Comparison of ENCODE assay signal across 8 mouse cellular contexts in genomic region chr12:100265546-100266309, GRCm38 (mm10).
DNase-seq lines count a peak whose midpoint lies in the region; ATAC-seq and TF ChIP-seq lines count a peak whose summit lies in the region.

No protein-coding gene starts in this region.

- H3K4me1 ChIP-seq in embryonic facial prominence, embryonic 13.5 days: 0 out of 2 replicates have a peak, but pooled peaks cover 3% of the 10 kb centered on the region
- H3K4me1 ChIP-seq in embryonic facial prominence, embryonic 10.5 days: no peaks in the 10 kb centered on the region
- H3K4me1 ChIP-seq in hindbrain, postnatal 0 days (ENCODE audit: insufficient read depth, low read length): peaks cover 26% of the 10 kb centered on the region
- peaks cover 10% of the 10 kb centered on the region for H3K4me1 ChIP-seq in midbrain, embryonic 14.5 days (ENCODE audit: control insufficient read depth, insufficient read depth, low read length)

- no peaks in the 10 kb centered on the region for H3K36me3 ChIP-seq in embryonic facial prominence, embryonic 13.5 days
- H3K36me3 ChIP-seq in embryonic facial prominence, embryonic 10.5 days (replicated peaks): no peaks in the 10 kb centered on the region
- H3K36me3 ChIP-seq in hindbrain, postnatal 0 days (ENCODE audit: insufficient read depth, low read length): no peaks in the 10 kb centered on the region
- no peaks in the 10 kb centered on the region for H3K36me3 ChIP-seq in midbrain, embryonic 14.5 days (ENCODE audit: control insufficient read depth, insufficient read depth, low read length)

- peak; percentile 14; the same call in 1 of the 2 replicates for TF ChIP-seq CTCF in hindbrain, postnatal 0 days (IDR thresholded peaks at IDR 0.05; ENCODE audit: low read depth)

- 0 out of 2 replicates have a peak, but pooled peaks cover 4% of the 10 kb centered on the region for H3K27me3 ChIP-seq in embryonic facial prominence, embryonic 13.5 days
- H3K27me3 ChIP-seq in embryonic facial prominence, embryonic 10.5 days (replicated peaks; ENCODE audit: low read depth, poor library complexity, severe bottlenecking): no peaks in the 10 kb centered on the region
- no peaks in the 10 kb centered on the region for H3K27me3 ChIP-seq in hindbrain, postnatal 0 days (ENCODE audit: insufficient read depth, low read length)
- H3K27me3 ChIP-seq in midbrain, embryonic 14.5 days (ENCODE audit: control insufficient read depth, insufficient read depth, low read length): no peaks in the 10 kb centered on the region

- DNase-seq in embryonic facial prominence, embryonic 10.5 days (ENCODE audit: low spot score): no peak
- peak; percentile 85 for DNase-seq in 3T3-L1 (ENCODE audit: low read depth, low spot score)
- peak; percentile 87 to 94 for DNase-seq in cerebellum, postnatal 14 days
- DNase-seq in hindbrain, postnatal 0 days (ENCODE audit: low spot score): peak; percentile 89
- DNase-seq in midbrain, embryonic 14.5 days: peak; percentile 80
- DNase-seq in thymus, postnatal 10 days (ENCODE audit: low spot score in 2 of 2): no peak

- H3K9me3 ChIP-seq in embryonic facial prominence, embryonic 13.5 days: no peaks in the 10 kb centered on the region
- no peaks in the 10 kb centered on the region for H3K9me3 ChIP-seq in embryonic facial prominence, embryonic 10.5 days
- no peaks in the 10 kb centered on the region for H3K9me3 ChIP-seq in hindbrain, postnatal 0 days (ENCODE audit: low read length)
- H3K9me3 ChIP-seq in midbrain, embryonic 14.5 days (ENCODE audit: control insufficient read depth, low read length): no peaks in the 10 kb centered on the region

- 74% methylated on average over 9 of the region's 9 CpGs for WGBS in embryonic facial prominence, embryonic 13.5 days
- 76% methylated on average over 9 of the region's 9 CpGs for WGBS in embryonic facial prominence, embryonic 10.5 days
- WGBS in hindbrain, postnatal 0 days: 28% methylated on average over 9 of the region's 9 CpGs
- WGBS in midbrain, embryonic 14.5 days: 51% methylated on average over 9 of the region's 9 CpGs

- H3K9ac ChIP-seq in embryonic facial prominence, embryonic 13.5 days: no peak overlapping the region
- H3K9ac ChIP-seq in hindbrain, postnatal 0 days (replicated peaks; ENCODE audit: low read length): no peak overlapping the region
- H3K9ac ChIP-seq in midbrain, embryonic 14.5 days (replicated peaks; ENCODE audit: low read length): 0 out of 2 replicates have a peak overlapping the region, but pooled peaks have one; percentile 3

- no peak overlapping the region for H3K27ac ChIP-seq in embryonic facial prominence, embryonic 13.5 days
- H3K27ac ChIP-seq in embryonic facial prominence, embryonic 10.5 days (replicated peaks): no peak overlapping the region
- H3K27ac ChIP-seq in hindbrain, postnatal 0 days: peak overlapping the region; percentile 74
- H3K27ac ChIP-seq in midbrain, embryonic 14.5 days (replicated peaks; ENCODE audit: low read depth, low read length): peak overlapping the region; percentile 67

- H3K4me3 ChIP-seq in embryonic facial prominence, embryonic 13.5 days: no peak overlapping the region
- H3K4me3 ChIP-seq in embryonic facial prominence, embryonic 10.5 days: no peak overlapping the region
- no peak overlapping the region for H3K4me3 ChIP-seq in hindbrain, postnatal 0 days (ENCODE audit: low read length)
- no peak overlapping the region for H3K4me3 ChIP-seq in midbrain, embryonic 14.5 days (replicated peaks; ENCODE audit: low read depth, low read length)

- no peak overlapping the region for H3K4me2 ChIP-seq in embryonic facial prominence, embryonic 13.5 days
- no peak overlapping the region for H3K4me2 ChIP-seq in hindbrain, postnatal 0 days (ENCODE audit: low read depth, low read length)
- H3K4me2 ChIP-seq in midbrain, embryonic 14.5 days (ENCODE audit: low read length): no peak overlapping the region

- peak; percentile 26; the same call in 1 of the 2 replicates for ATAC-seq in embryonic facial prominence, embryonic 13.5 days (ENCODE audit: insufficient number of reproducible peaks, insufficient read depth, low FRiP score, low TSS enrichment, low read depth)
- ATAC-seq in hindbrain, postnatal 0 days: peak; percentile 87
- ATAC-seq in midbrain, embryonic 14.5 days (ENCODE audit: low FRiP score, low TSS enrichment): peak; percentile 75; the same call in 1 of the 2 replicates
- no peak for ATAC-seq in megakaryocyte, adult 5-6 weeks (ENCODE audit: poor library complexity, severe bottlenecking)

Comparison
In these comparisons a context has a peak if more than half of its experiments do, and no peak if none do; other contexts are left out.
1. H3K27ac ChIP-seq: peak in hindbrain, postnatal 0 days (single experiment) and midbrain, embryonic 14.5 days (single experiment); none in embryonic facial prominence, embryonic 13.5 days (single experiment) and embryonic facial prominence, embryonic 10.5 days (single experiment).
2. DNase-seq: peak in 3T3-L1 (single experiment), cerebellum, postnatal 14 days (2 of 2), hindbrain, postnatal 0 days (single experiment) and midbrain, embryonic 14.5 days (single experiment); none in embryonic facial prominence, embryonic 10.5 days (single experiment) and thymus, postnatal 10 days (0 of 2).